Mouse (Mus musculus) CH12.LX (cell line): ENCODE measurements at regions not wholly inside any gene's neighbourhood (a gene's known extent, or its start where the extent isn't known, plus 50 kb on each side); places are given as distances from the start of the nearest gene placed in this dataset.

Source experiments
- CTCF ChIP-seq, 2 experiments: IDR thresholded peaks in 1 of 2; conservative IDR thresholded peaks in 1 of 2; 2 replicates each; pipeline ENCODE4 v1.5.1; 2011 to 2012; ENCODE audit warnings: low read depth in 2 of 2, low read length in 2 of 2, improper control_type of control experiment in 1 of 2, inconsistent platforms in 1 of 2, mild to moderate bottlenecking in 1 of 2, moderate library complexity in 1 of 2
- JUN ChIP-seq: IDR thresholded peaks from 2 replicates; pipeline ENCODE4 v1.6.1; 2011; ENCODE audit warnings: low read depth, mild to moderate bottlenecking, low read length, improper control_type of control experiment, moderate library complexity; ENCODE audit not compliant: insufficient read depth
- JUND ChIP-seq: conservative IDR thresholded peaks from 2 replicates; pipeline ENCODE4 v1.6.1; 2011; ENCODE audit warnings: low read depth, low read length, improper control_type of control experiment
- MXI1 ChIP-seq: IDR thresholded peaks from 2 replicates; pipeline ENCODE4 v1.6.1; 2011; ENCODE audit warnings: mild to moderate bottlenecking, low read depth, low read length, improper control_type of control experiment
- NRF1 ChIP-seq: IDR thresholded peaks from 2 replicates; pipeline ENCODE4 v1.6.1; 2014; ENCODE audit warnings: low read depth, mild to moderate bottlenecking, inconsistent platforms, low read length, improper control_type of control experiment, moderate library complexity
- POLR2A ChIP-seq: IDR thresholded peaks from 2 replicates; pipeline ENCODE4 v1.6.1; 2011; ENCODE audit warnings: low read depth, mild to moderate bottlenecking, improper control_type of control experiment, low read length

DNA sequence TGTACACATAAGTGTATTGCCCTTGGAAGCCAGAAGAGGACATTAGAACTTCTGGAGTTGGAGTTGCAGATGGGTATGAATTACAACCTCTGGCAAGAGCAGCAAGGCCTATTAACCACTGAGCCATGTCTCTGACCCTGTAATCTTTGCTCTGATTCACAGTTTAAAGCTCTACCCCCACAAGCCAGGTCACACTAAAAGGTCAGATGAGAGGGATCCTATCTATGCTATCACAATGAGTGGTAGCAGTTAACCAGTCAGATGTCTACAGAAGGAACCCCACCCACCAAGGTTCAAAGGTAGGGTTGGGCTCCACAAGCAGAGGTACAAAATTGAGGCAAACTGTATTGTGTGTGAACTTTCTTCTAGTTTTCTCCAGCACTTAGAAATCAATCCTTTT, 94.5 kb upstream of the C2cd4b start:
- TF ChIP-seq NRF1: no peak
- TF ChIP-seq CTCF (conservative IDR thresholded peaks at IDR 0.05 in 1 of 2, IDR thresholded peaks at IDR 0.05 in 1 of 2; ENCODE audit: low read depth in 2 of 2, low read length in 2 of 2): no peak
- no peak for TF ChIP-seq JUND
- no peak for TF ChIP-seq MXI1
- TF ChIP-seq JUN: no peak
- no peak for TF ChIP-seq POLR2A
